Mouse (Mus musculus): ENCODE results near the gene Zfp710.
"Not testable (repeated sequence)": the region's sequence is repeated elsewhere in the genome, so short reads cannot be mapped to it uniquely, and the experiment has no call there.

The Zfp710 gene

GRCm38 (mm10) chr7:80026990-80027635, 2.5 kb downstream of the Zfp710 start:
- DNase-seq (ENCODE audit: low spot score): peak; percentile 54

DNA sequence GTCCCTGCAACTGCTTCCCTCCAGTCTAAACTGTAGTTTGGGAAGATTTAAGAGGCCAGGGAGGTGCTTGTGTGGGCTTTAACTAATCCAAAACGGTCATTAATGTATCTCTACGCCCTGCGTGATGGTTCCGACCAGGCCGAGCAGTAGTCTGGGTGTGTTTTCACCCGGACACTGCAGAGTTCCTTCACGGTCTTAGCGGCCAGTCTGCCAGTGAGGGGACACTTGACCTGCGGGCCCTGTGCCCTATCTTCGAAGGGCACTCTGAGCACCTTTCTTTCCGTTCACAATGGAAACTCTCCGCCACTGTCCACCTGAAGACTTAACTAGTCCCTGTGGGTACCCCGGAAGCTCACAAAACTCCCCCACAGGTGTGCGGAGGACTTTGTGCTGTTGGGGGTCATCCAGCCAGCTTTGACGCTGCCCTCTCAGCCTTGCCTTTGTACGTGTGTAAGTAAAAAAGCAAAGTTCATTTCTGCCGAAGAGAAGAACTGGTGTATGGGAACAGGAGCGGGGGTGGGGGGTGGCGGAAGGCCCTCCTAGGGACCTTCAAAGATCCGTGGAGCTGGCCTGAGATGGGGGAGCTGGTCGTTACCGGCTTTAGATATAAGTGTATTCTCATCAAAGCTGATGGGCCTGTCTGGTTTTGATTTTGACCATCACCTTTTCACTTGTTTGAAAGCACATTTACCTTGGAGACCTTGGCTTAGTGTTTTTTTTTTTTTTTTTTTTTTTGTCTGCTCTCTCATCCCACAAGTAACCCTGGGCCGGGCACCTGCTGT, 3.2 kb downstream of the Zfp710 start:
- DNase-seq (ENCODE audit: low spot score): no peak

DNA sequence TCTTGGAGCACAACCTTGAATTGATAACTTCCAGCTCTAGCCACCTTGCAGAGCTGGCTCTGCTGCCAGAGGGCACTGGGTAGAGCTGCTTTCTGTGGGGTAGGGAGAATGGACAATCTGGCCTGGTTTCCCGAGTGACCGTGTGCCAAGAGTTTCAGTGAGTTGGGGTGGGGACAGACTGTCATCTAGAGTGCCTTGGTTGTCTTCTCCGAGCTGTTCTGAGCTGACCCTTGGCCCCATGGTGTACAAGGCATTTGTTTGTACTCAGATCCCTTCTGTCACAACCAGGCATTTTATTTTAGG, 3.8 kb downstream of the Zfp710 start:
- DNase-seq (ENCODE audit: low spot score): no peak

- DNase-seq (ENCODE audit: low spot score): no peak
Observed at GRCm38 (mm10) chr7:80030009-80030408, 5.4 kb downstream of the Zfp710 start.

GRCm38 (mm10) chr7:80030486-80030885, 5.9 kb downstream of the Zfp710 start:
- no peak for DNase-seq (ENCODE audit: low spot score)

GRCm38 (mm10) chr7:80030987-80031386, 6.4 kb downstream of the Zfp710 start:
- no peak for DNase-seq (ENCODE audit: low spot score)

DNA sequence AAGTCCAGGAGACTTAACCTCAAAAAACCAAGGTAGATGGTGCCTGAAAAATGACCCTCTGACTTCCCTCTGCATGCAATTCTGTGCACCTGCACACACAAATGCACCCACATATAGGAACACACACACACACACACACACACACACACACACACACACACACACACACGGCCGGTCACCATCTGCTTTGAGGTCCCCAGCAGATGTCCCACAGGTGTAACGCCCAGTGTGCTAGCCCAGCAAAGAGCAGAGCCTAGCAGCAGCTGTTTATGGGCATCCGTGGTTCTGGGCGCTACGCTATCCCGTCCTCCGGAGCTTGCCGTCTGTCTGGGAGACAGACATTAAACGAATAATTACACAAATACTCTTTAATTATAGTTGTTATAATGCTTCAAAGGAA, 6.9 kb downstream of the Zfp710 start:
- DNase-seq (ENCODE audit: low spot score): no peak

GRCm38 (mm10) chr7:80032216-80033052, 7.8 kb downstream of the Zfp710 start:
- no peak for DNase-seq (ENCODE audit: low spot score)

DNA sequence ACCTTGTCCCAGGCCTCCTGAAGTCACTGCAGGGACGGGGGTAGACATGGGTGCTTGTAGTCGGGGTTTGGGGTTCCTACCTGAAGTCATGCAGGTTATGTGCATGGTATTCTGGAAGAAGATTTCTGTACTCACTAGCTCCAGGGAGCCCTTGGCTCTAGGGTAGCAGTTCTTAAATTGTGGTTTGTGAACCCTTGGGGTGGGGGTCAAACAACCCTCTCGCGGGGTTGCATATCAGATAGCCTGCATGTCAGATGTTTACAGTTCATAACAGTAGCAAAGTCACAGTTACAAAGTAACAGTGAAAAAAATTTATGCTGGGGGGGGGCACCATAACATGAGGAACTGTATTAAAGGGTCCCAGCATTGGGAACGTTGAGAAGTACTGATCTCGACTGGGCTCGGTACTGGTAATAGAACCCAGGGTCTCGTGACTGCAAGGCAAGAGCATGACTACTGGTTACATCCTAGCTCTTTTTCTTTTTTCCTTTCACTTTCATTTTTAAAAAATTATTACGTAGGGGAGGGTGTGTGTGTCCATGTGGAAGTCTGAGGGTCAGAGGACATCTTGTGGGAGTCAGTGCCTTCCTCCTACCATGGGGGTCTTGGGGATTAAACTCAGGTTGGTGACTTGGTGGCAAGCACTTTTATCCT, 8.6 kb downstream of the Zfp710 start:
- no peak for DNase-seq (ENCODE audit: low spot score)

- no peak for DNase-seq (ENCODE audit: low spot score)
Observed at GRCm38 (mm10) chr7:80033771-80034170, 9.2 kb downstream of the Zfp710 start.

- DNase-seq (ENCODE audit: low spot score): no peak
Observed at GRCm38 (mm10) chr7:80035086-80035485, 10.5 kb downstream of the Zfp710 start.

- DNase-seq (ENCODE audit: low spot score): no peak
Observed at GRCm38 (mm10) chr7:80035748-80036147, 11.1 kb downstream of the Zfp710 start.

- no peak for DNase-seq (ENCODE audit: low spot score)
Observed at GRCm38 (mm10) chr7:80039699-80040098, 15.1 kb downstream of the Zfp710 start.

DNA sequence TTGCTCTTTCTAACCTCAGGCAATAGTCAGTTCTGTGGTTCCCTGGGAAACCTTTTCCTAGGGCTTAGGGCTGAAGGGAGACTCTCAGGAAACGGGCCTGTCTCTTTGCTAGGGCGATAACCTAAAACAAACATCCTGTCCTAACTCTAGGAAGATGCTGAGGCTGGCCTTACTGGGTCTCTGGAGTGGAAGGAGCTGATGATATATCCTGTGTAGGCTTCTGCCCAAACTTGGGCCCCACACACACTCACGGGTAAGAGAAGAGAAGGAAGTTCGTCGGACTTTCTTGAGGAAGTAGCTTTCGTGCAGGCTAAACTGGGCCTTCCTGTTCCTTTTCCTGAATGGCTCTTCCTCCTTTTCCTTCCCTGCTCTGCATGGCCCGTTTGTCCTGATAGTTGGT, 19.6 kb downstream of the Zfp710 start:
- DNase-seq (ENCODE audit: low spot score): no peak

DNA sequence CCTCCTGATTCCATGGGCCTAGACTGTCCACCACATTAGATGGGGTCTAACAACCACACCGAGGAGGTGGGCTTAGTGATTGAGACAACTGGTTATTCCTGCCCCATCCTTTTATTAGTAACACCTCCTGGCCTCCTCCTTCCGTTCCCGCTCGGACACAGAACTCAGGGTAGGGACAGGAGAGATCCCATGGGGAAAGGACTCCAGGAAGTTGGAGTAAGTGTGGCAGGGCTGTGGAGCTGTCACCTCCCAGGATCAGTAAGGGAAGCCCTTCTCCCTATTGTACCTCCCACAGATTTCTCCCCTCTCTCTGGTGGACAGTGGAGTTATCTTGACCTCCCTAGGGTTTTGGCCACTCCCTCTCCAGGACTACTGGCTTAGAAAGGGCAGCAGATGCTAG, 22.4 kb downstream of the Zfp710 start:
- no peak for DNase-seq (ENCODE audit: low spot score)

DNA sequence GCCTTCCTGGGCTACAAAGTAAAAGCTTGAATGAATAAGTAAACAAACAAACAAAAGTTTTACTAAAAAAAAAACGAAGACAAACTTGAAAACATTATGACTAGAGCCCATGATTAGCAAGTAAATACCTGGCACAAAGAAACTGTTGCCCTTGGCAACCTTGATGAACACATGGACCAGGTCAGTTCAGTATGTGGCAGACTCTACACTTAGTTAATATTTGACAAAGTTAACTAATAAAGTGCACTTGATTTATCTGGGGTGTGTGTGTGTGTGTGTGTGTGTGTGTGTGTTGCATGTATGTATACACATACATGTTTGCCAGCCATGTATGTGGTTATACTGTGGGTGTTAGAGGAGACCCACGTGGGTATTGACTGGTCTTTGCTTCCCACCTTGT, 25.1 kb downstream of the Zfp710 start:
- no peak for DNase-seq (ENCODE audit: low spot score)

- not testable (repeated sequence) for DNase-seq (ENCODE audit: low spot score)
Observed at GRCm38 (mm10) chr7:80050382-80050781, 25.8 kb downstream of the Zfp710 start.

DNA sequence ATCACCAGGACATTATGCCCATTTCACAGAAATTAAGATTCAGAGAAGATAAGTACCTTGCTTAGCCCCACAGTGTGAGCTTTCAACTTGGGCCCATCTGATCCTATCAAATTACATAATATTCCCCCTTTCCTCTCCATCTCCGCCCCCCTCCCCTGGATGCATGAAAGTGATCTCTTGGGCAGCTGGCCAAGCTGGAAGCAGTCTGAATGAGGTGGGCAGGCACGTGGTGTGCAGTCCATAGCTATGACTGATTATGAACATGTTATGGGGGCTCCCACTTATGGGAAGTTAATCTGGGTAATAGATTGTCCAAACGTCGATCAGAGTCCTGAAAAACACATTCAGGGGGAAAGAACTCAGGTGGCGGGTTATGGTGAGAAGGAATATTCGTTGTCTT, 27.2 kb downstream of the Zfp710 start:
- DNase-seq (ENCODE audit: low spot score): no peak

DNA sequence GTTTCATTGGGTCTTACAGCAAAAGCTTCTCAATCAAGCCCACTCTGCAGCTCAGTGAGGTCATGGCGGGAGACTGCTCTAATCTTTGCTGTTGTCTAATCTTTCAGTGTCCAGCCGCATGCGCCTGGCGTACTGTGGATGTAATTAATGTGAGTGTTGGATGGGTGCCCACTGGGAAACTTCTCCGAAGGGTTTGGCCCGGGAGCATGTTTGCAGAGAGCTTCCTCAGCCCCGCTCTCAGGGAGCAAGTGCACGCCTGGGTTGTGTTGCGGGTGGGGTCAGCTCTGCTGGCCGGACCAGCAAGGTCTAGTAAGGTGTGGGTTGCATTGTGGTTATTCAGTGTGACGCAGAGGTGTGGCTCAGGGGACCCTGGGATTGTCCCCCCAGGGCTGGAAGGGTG, 27.6 kb downstream of the Zfp710 start:
- peak; percentile 62 for DNase-seq (ENCODE audit: low spot score)

DNA sequence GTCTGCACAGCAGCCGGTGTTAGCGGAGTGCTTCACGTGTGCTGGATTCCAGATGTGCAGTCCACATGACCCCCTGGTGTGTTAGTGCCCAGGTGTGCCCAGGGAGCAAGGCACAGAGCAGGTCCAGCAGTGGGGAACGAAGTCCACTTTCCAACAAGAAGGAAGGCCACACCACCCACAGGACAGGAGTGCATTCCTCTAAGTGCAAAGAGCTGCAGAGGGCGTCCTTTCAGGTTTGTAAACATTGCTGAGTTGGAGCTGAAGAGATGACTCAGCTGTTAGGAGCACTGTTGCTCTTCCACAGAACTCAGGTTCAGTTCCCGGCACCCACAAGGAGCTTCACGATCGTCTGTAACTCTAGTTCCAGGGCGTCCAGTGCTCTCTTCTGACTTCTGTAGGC, 28.5 kb downstream of the Zfp710 start:
- DNase-seq (ENCODE audit: low spot score): no peak

DNA sequence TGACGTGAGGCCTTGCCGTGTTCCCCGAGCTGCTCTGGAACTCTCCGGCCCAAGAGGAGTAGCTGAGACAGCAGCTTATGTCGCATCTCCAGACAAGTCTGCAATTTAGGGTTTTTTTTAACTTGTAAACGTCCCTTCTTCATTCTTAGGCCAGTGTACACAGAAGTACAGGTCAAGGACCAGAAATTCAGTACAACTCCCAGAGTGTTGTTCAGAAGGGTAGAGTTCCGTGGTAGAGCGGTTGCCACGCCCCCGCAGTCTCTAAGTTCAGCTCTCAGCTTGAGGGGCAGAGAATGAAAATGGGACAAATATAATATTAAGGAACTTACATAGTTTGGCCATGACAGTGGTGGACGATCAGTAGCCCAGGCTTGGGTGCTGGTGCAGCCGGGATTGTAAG, 31.2 kb downstream of the Zfp710 start:
- no peak for DNase-seq (ENCODE audit: low spot score)

- DNase-seq (ENCODE audit: low spot score): no peak
Observed at GRCm38 (mm10) chr7:80057002-80057691, 32.5 kb downstream of the Zfp710 start.
